In the genomic region with DNA sequence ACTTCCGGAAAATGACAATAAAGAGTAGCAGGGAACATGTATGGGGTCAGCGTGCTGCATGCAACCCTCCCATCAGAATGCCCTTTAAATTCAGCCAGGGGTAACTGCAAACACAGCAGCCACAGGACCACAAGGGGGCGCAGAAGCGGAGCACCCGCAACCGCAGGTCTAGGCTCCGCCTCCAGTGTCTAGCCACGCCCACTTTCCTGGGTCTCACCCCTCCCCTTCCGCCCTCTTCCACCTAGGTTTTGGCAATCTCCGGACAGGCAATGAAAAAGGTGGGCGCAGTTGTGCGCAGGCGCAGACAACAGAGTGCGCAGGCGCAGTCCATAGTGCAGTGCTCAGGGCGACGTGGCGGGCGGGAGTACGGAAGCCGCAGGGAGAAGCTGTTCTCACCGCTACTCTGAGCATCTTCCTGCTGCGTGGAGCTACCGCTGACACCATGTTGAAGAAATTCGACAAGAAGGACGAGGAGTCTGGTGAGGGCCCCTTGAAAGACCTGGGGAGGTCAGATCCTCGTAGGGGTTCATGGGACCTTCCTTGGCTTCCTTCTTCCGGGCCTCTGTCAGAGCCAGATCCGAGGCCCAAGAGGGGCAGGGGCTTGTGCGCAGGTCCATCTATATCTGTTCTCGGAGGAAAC, we compare ENCODE assay signal across 8 mouse cellular contexts. TPM values are rescaled to one million over a fixed set of nuclear protein-coding genes. Genes with fewer than 3 reads are reported as not detected.
A peak's percentile ranks its signal among the peaks of the same experiment; 100 is the strongest.
DNase-seq lines count a peak whose midpoint lies in the region; ATAC-seq and TF ChIP-seq lines count a peak whose summit lies in the region.

A gene (plus strand): TSS at position 221 of the 640 bp plus-strand sequence.

- H3K27me3 ChIP-seq in embryonic facial prominence, embryonic 14.5 days (replicated peaks; ENCODE audit: control insufficient read depth, insufficient read depth, low read length): no peaks in the 10 kb centered on the region
- H3K27me3 ChIP-seq in heart, adult 2 months (ENCODE audit: control insufficient read depth, insufficient read depth, low read length): no peaks in the 10 kb centered on the region
- H3K27me3 ChIP-seq in limb, embryonic 13.5 days: no peaks in the 10 kb centered on the region
- no peaks in the 10 kb centered on the region for H3K27me3 ChIP-seq in midbrain, embryonic 16.5 days (ENCODE audit: control insufficient read depth, insufficient read depth, low read depth, low read length)

- TF ChIP-seq CTCF in heart, adult 2 months (IDR thresholded peaks at IDR 0.05): no peak; the same call in 1 of the 2 replicates

- peak; percentile 100 for DNase-seq in 3T3-L1 (ENCODE audit: low read depth, low spot score)
- DNase-seq in adrenal gland, postnatal 4 days (ENCODE audit: low spot score in 2 of 2): peak; percentile 99 to 100
- peak; percentile 98 for DNase-seq in embryonic facial prominence, embryonic 14.5 days (ENCODE audit: low spot score)
- peak; percentile 99 to 100 for DNase-seq in heart, adult 2 months
- DNase-seq in kidney, adult 8-10 months: peak; percentile 99 to 100
- peak; percentile 100 for DNase-seq in spleen, postnatal 10 days (ENCODE audit: low spot score in 2 of 2)

- peaks cover 38% of the 10 kb centered on the region for H3K36me3 ChIP-seq in embryonic facial prominence, embryonic 14.5 days (ENCODE audit: control insufficient read depth, insufficient read depth, low read length)
- no peaks in the 10 kb centered on the region for H3K36me3 ChIP-seq in heart, adult 2 months (ENCODE audit: control insufficient read depth, insufficient read depth, low read length)
- peaks cover 38% of the 10 kb centered on the region for H3K36me3 ChIP-seq in limb, embryonic 13.5 days
- peaks cover 27% of the 10 kb centered on the region for H3K36me3 ChIP-seq in midbrain, embryonic 16.5 days (ENCODE audit: control insufficient read depth, insufficient read depth, low read length)

- ATAC-seq in embryonic facial prominence, embryonic 14.5 days (ENCODE audit: low read depth): peak; percentile 97
- ATAC-seq in limb, embryonic 13.5 days (ENCODE audit: low FRiP score, low read depth): peak; percentile 95
- peak; percentile 94 for ATAC-seq in midbrain, embryonic 16.5 days

- no peaks in the 10 kb centered on the region for H3K9me3 ChIP-seq in embryonic facial prominence, embryonic 14.5 days (ENCODE audit: control insufficient read depth, low read length)
- no peaks in the 10 kb centered on the region for H3K9me3 ChIP-seq in limb, embryonic 13.5 days
- no peaks in the 10 kb centered on the region for H3K9me3 ChIP-seq in midbrain, embryonic 16.5 days (replicated peaks; ENCODE audit: control insufficient read depth, low read length, poor library complexity, severe bottlenecking)

- H3K4me3 ChIP-seq in embryonic facial prominence, embryonic 14.5 days (ENCODE audit: low read depth, low read length): peak within 1 kb of the TSS; percentile 69
- peak within 1 kb of the TSS; percentile 87 for H3K4me3 ChIP-seq in heart, adult 2 months
- H3K4me3 ChIP-seq in limb, embryonic 13.5 days: peak within 1 kb of the TSS; percentile 90
- H3K4me3 ChIP-seq in midbrain, embryonic 16.5 days (ENCODE audit: low read depth, low read length): peak within 1 kb of the TSS; percentile 70

- peak within 1 kb of the TSS; percentile 85 for H3K9ac ChIP-seq in embryonic facial prominence, embryonic 14.5 days (ENCODE audit: low read depth, low read length)
- peak within 1 kb of the TSS; percentile 68 for H3K9ac ChIP-seq in heart, adult 2 months (ENCODE audit: low read depth, low read length)
- H3K9ac ChIP-seq in limb, embryonic 13.5 days: peak within 1 kb of the TSS; percentile 95
- H3K9ac ChIP-seq in midbrain, embryonic 16.5 days (ENCODE audit: low read depth, low read length): peak within 1 kb of the TSS; percentile 74

- WGBS in embryonic facial prominence, embryonic 14.5 days: under 1% methylated on average over 31 of the region's 31 CpGs
- WGBS in heart, adult 2 months: 1% methylated on average over 31 of the region's 31 CpGs
- WGBS in limb, embryonic 13.5 days: under 1% methylated on average over 31 of the region's 31 CpGs
- WGBS in midbrain, embryonic 16.5 days: under 1% methylated on average over 31 of the region's 31 CpGs

- TF ChIP-seq EP300 in heart, adult 2 months (IDR thresholded peaks at IDR 0.05; ENCODE audit: insufficient read depth, low read depth, low read length): peak; percentile 67; the same call in 1 of the 2 replicates

- H3K4me2 ChIP-seq in embryonic facial prominence, embryonic 14.5 days (ENCODE audit: low read depth, low read length): peak within 1 kb of the TSS; percentile 72
- H3K4me2 ChIP-seq in limb, embryonic 13.5 days (replicated peaks): peak within 1 kb of the TSS; percentile 63
- H3K4me2 ChIP-seq in midbrain, embryonic 16.5 days (ENCODE audit: low read length): peak within 1 kb of the TSS; percentile 54

- H3K79me2 ChIP-seq in heart, adult 2 months (replicated peaks; ENCODE audit: control insufficient read depth, insufficient read depth, low read length): no peaks in the 10 kb centered on the region

- peak; percentile 92 for TF ChIP-seq POLR2A in heart, adult 2 months (IDR thresholded peaks at IDR 0.05; ENCODE audit: insufficient read depth, low read depth, low read length)

- peaks cover 7% of the 10 kb centered on the region; the same call in 1 of the 2 replicates for H3K4me1 ChIP-seq in embryonic facial prominence, embryonic 14.5 days (ENCODE audit: control insufficient read depth, insufficient read depth, low read length)
- H3K4me1 ChIP-seq in heart, adult 2 months (ENCODE audit: control insufficient read depth, insufficient read depth, low read length): peaks cover 2% of the 10 kb centered on the region
- H3K4me1 ChIP-seq in limb, embryonic 13.5 days: peaks cover 8% of the 10 kb centered on the region
- peaks cover 10% of the 10 kb centered on the region for H3K4me1 ChIP-seq in midbrain, embryonic 16.5 days (ENCODE audit: control insufficient read depth, insufficient read depth, low read length)

- peak within 1 kb of the TSS; percentile 76 for H3K27ac ChIP-seq in embryonic facial prominence, embryonic 14.5 days (replicated peaks; ENCODE audit: low read depth, low read length)
- peak within 1 kb of the TSS; percentile 75 for H3K27ac ChIP-seq in heart, adult 2 months
- H3K27ac ChIP-seq in limb, embryonic 13.5 days: peak within 1 kb of the TSS; percentile 53; the same call in 1 of the 2 replicates
- peak within 1 kb of the TSS; percentile 83 for H3K27ac ChIP-seq in midbrain, embryonic 16.5 days (ENCODE audit: low read length)

- intact Hi-C loops in heart, adult 2 months (cut with DNase I): loop anchor here (1.0 to 5.0 kb wide), 7 partner anchors 25 to 220 kb away; a partner anchor contains a TSS

RNA-seq across cellular contexts. Expression of the gene that starts here (rescaled TPM):
- total RNA-seq in adrenal gland, postnatal 4 days (2021): 100 to 1,000 TPM; 132 to 136 TPM
- 180 and 188 TPM in 2 replicates for polyA plus RNA-seq in embryonic facial prominence, embryonic 14.5 days (2014; fragmentation: Nextera tagmentation; extraction: Ambion mirVana)
- total RNA-seq in heart, adult 2 months (2021): 10 to 100 TPM; 40.3 to 41.0 TPM
- polyA plus RNA-seq in heart, adult 2 months (2012; rRNA removed): 29.5 and 35.9 TPM in 2 replicates
- polyA plus RNA-seq in limb, embryonic 13.5 days (2015; fragmentation: Nextera tagmentation; extraction: Ambion mirVana): 186 and 193 TPM in 2 replicates
- 198 and 203 TPM in 2 replicates for polyA plus RNA-seq in midbrain, embryonic 16.5 days (2015; fragmentation: Nextera tagmentation; extraction: Ambion mirVana)

Comparison
In these comparisons a context has a peak if more than half of its experiments do, and no peak if none do; other contexts are left out.
1. Peak in every context shown above with its lines: DNase-seq, ATAC-seq, H3K4me3 ChIP-seq and H3K27ac ChIP-seq.